Mouse (Mus musculus) monocyte, adult 5-6 weeks (primary cell): ENCODE measurements around the gene Olfr1462. TPM values are rescaled to one million over a fixed set of nuclear protein-coding genes. Genes with fewer than 3 reads are reported as not detected.

Experiments
- ATAC-seq: fragments of 153-309, 156-312 bp; replicated peaks from 2 replicates; pipeline ENCODE4 v1.8.0; 2017; ENCODE audit warnings: mild to moderate bottlenecking; ENCODE audit not compliant: low TSS enrichment, insufficient number of reproducible peaks, severe bottlenecking, poor library complexity, low FRiP score
- total RNA-seq: library from RNA; stranded (forward); fragments of 200-1000, 200-491, 200-594 nt; gene quantifications from 3 replicates; pipeline ENCODE4 v1.2.3, GENCODE M21; 2017

Olfr1462 gene
- total RNA-seq: not detected in 3 replicates

- ATAC-seq: no peak
Measured at GRCm38 (mm10) chr19:13185434-13185833, at the start of gene Olfr1462. Gene Olfr1462 (plus strand): TSS chr19:13185734.

GRCm38 (mm10) chr19:13149449-13149848 is 36.1 kb upstream of the Olfr1462 start, which contains the start of gene Olfr1459:
Gene Olfr1459 (minus strand): TSS chr19:13149549.
- ATAC-seq: no peak

- no peak for ATAC-seq
Measured at GRCm38 (mm10) chr19:13162700-13163099, 22.8 kb upstream of the Olfr1462 start, which contains the start of gene Olfr1461. Gene Olfr1461 (plus strand): TSS chr19:13163000.

- no peak for ATAC-seq
Measured at GRCm38 (mm10) chr19:13221666-13222065, 36.1 kb downstream of the Olfr1462 start.

- no peak for ATAC-seq
Measured at GRCm38 (mm10) chr19:13231028-13231427, 45.5 kb downstream of the Olfr1462 start, which contains the start of gene Olfr1463. Gene Olfr1463 (plus strand): TSS chr19:13231328.

Other genes starting within 250 kb of the Olfr1462 start
- gene Olfr1450, start 235.5 kb upstream of the Olfr1462 start, total RNA-seq: not detected in 3 replicates
- gene Olfr1451, start 190.7 kb upstream of the Olfr1462 start, total RNA-seq: not detected in 3 replicates
- gene Olfr1453, start 157.4 kb upstream of the Olfr1462 start, total RNA-seq: not detected in 3 replicates
- gene Olfr1454, start 125.1 kb upstream of the Olfr1462 start, total RNA-seq: not detected in 3 replicates
- gene Olfr1457, start 87.8 kb upstream of the Olfr1462 start, total RNA-seq: not detected in 3 replicates
- not detected in 3 replicates for gene Olfr1458, start 79.0 kb upstream of the Olfr1462 start, total RNA-seq
- gene Olfr1459, start 36.2 kb upstream of the Olfr1462 start, total RNA-seq: 0.19 TPM in 1 of 3 replicates, not detected in the others
- not detected in 3 replicates for gene Olfr1461, start 22.7 kb upstream of the Olfr1462 start, total RNA-seq
- not detected in 3 replicates for gene Olfr1463, start 45.6 kb downstream of the Olfr1462 start, total RNA-seq
- gene Olfr1465, start 129.8 kb downstream of the Olfr1462 start, total RNA-seq: not detected in 3 replicates
- gene Olfr1466, start 153.1 kb downstream of the Olfr1462 start, total RNA-seq: not detected in 3 replicates
- gene Olfr1467, start 176.5 kb downstream of the Olfr1462 start, total RNA-seq: not detected in 3 replicates
- gene Olfr1469, start 222.1 kb downstream of the Olfr1462 start, total RNA-seq: not detected in 3 replicates